Mouse (Mus musculus) midbrain, postnatal 0 days (tissue): ENCODE results near the gene Diaph3. TPM values are rescaled to one million over a fixed set of nuclear protein-coding genes. Genes with fewer than 3 reads are reported as not detected.

Experiments used
- ATAC-seq: fragments of 200-750 bp; cut with Nextera tagmentation; 2 replicates; pipeline ENCODE4 v1.8.0; 2017; ENCODE audit warnings: moderate number of reproducible peaks, mild to moderate bottlenecking, moderate TSS enrichment, moderate library complexity; ENCODE audit not compliant: low FRiP score
- DNase-seq: peaks from one replicate; pipeline ENCODE4 v3.0.0-alpha.2; 2015; ENCODE audit warnings: low spot score
- H3K27ac ChIP-seq: fragments of 300-500 bp; sonication (generic); 2 replicates; pipeline ENCODE4 v1.5.1; 2014; ENCODE audit warnings: low read depth, mild to moderate bottlenecking, low read length, mixed read lengths
- H3K27me3 ChIP-seq: fragments of 300-500 bp; sonication (generic); 2 replicates; pipeline ENCODE4 v1.6.1; 2014; ENCODE audit warnings: low read length, control low read depth, mixed read lengths; ENCODE audit not compliant: insufficient read depth
- H3K36me3 ChIP-seq: fragments of 300-500 bp; sonication (generic); 2 replicates; pipeline ENCODE4 v1.6.1; 2014; ENCODE audit warnings: low read length, control low read depth, mixed read lengths; ENCODE audit not compliant: insufficient read depth
- H3K4me1 ChIP-seq: fragments of 300-500 bp; sonication (generic); 2 replicates; pipeline ENCODE4 v1.6.1; 2014; ENCODE audit warnings: mild to moderate bottlenecking, control low read depth, antibody characterized with exemption, low read length, mixed read lengths; ENCODE audit not compliant: insufficient read depth
- H3K4me2 ChIP-seq: fragments of 300-500 bp; sonication (generic); 2 replicates; pipeline ENCODE4 v1.6.1; 2014; ENCODE audit warnings: low read depth, mild to moderate bottlenecking, low read length, mixed read lengths; ENCODE audit not compliant: poor library complexity, severe bottlenecking
- H3K4me3 ChIP-seq: fragments of 300-500 bp; sonication (generic); 2 replicates; pipeline ENCODE4 v1.5.1; 2014; ENCODE audit warnings: low read depth, mild to moderate bottlenecking, low read length, moderate library complexity
- H3K9ac ChIP-seq: fragments of 300-500 bp; sonication (generic); replicated peaks from 2 replicates; pipeline ENCODE4 v1.6.1; 2014; ENCODE audit warnings: mild to moderate bottlenecking, low read length, moderate library complexity, mixed read lengths; ENCODE audit not compliant: poor library complexity, severe bottlenecking
- H3K9me3 ChIP-seq: fragments of 300-500 bp; sonication (generic); 2 replicates; pipeline ENCODE4 v1.6.1; 2016; ENCODE audit warnings: low read length, control low read depth
- CTCF ChIP-seq: IDR thresholded peaks from 2 replicates; pipeline ENCODE4 v1.5.1; 2016; ENCODE audit warnings: antibody characterized with exemption, mild to moderate bottlenecking
- WGBS: fragments of 180-500 bp; shearing (Covaris S2); extraction: QIAGEN DNeasy Blood & Tissue Kit; methylation state at CpG from one replicate; pipeline ENCODE4 v1.1.7; 2014; 5-methylcytosine and 5-hydroxymethylcytosine counted together
- polyA plus RNA-seq: library from polyadenylated mRNA; unstranded; fragments of >200 nt; fragmentation: Nextera tagmentation; extraction: Ambion mirVana; gene quantifications from 2 replicates; pipeline ENCODE4 v1.2.1, GENCODE M21; 2015
- total RNA-seq: library from RNA; depleted of rRNA; stranded (reverse); fragments of >200 nt; gene quantifications from 2 replicates; pipeline ENCODE4 v1.2.3, GENCODE M21; 2014

Diaph3 gene
- total and polyA plus RNA-seq, 2 experiments from 2014 or later, result 1.9 to 2.5 TPM

- Histone ChIP-seq H3K4me2 (no peak overlapping the region), H3K4me1 (no peaks in the 10 kb centered on the region), H3K9ac (no peak overlapping the region), H3K36me3 (no peaks in the 10 kb centered on the region), H3K9me3 (no peaks in the 10 kb centered on the region), H3K27me3 (no peaks in the 10 kb centered on the region), H3K27ac (no peak overlapping the region), H3K4me3 (no peak overlapping the region)
- DNase-seq, result no peak
- no peak for TF ChIP-seq CTCF
- ATAC-seq, result no peak
- WGBS, result 89% methylated on average over 4 of the region's 4 CpGs
These were observed 478.2 kb downstream of the Diaph3 start for GRCm38 (mm10) chr14:86662846-86663245.

- no peaks in the 10 kb centered on the region for H3K4me1 ChIP-seq
- 97% methylated on average over 3 of the region's 3 CpGs for WGBS
- H3K27me3 ChIP-seq, result no peaks in the 10 kb centered on the region
- H3K9ac ChIP-seq, result no peak overlapping the region
- no peak for TF ChIP-seq CTCF
- H3K9me3 ChIP-seq, result no peaks in the 10 kb centered on the region
- H3K4me3 ChIP-seq, result no peak overlapping the region
- DNase-seq (no peak), ATAC-seq (no peak)
- no peak overlapping the region for H3K4me2 ChIP-seq
- no peaks in the 10 kb centered on the region for H3K36me3 ChIP-seq
- H3K27ac ChIP-seq, result no peak overlapping the region
These were observed 480.5 kb downstream of the Diaph3 start for GRCm38 (mm10) chr14:86660556-86660955.

- no peak for ATAC-seq
- no peaks in the 10 kb centered on the region for H3K4me1 ChIP-seq
- WGBS, result 47% methylated on average over 5 of the region's 5 CpGs
- no peak overlapping the region for H3K27ac ChIP-seq
- no peak overlapping the region for H3K4me3 ChIP-seq
- DNase-seq, result no peak
- H3K4me2 ChIP-seq, result no peak overlapping the region
- H3K9ac ChIP-seq, result no peak overlapping the region
- no peaks in the 10 kb centered on the region for H3K9me3 ChIP-seq
- no peak for TF ChIP-seq CTCF
- no peaks in the 10 kb centered on the region for H3K36me3 ChIP-seq
- no peaks in the 10 kb centered on the region for H3K27me3 ChIP-seq
These were observed 484.8 kb downstream of the Diaph3 start for GRCm38 (mm10) chr14:86656262-86656661.

- Histone ChIP-seq H3K9me3 (no peaks in the 10 kb centered on the region), H3K27me3 (no peaks in the 10 kb centered on the region), H3K4me1 (no peaks in the 10 kb centered on the region), H3K9ac (no peak overlapping the region), H3K4me2 (no peak overlapping the region), H3K4me3 (no peak overlapping the region), H3K27ac (no peak overlapping the region), H3K36me3 (no peaks in the 10 kb centered on the region)
- no peak for DNase-seq
- ATAC-seq, result no peak
- no peak for TF ChIP-seq CTCF
- 81% methylated on average over 7 of the region's 7 CpGs for WGBS
These were observed 494.4 kb downstream of the Diaph3 start for GRCm38 (mm10) chr14:86646499-86647120.

- no peak overlapping the region for H3K4me3 ChIP-seq
- no peak overlapping the region for H3K9ac ChIP-seq
- H3K9me3 ChIP-seq, result no peaks in the 10 kb centered on the region
- no peaks in the 10 kb centered on the region for H3K27me3 ChIP-seq
- no peak overlapping the region for H3K27ac ChIP-seq
- ATAC-seq (no peak), DNase-seq (peak; percentile 34)
- no peak for TF ChIP-seq CTCF
- H3K4me2 ChIP-seq, result no peak overlapping the region
- 24% methylated on average over 7 of the region's 7 CpGs for WGBS
- no peaks in the 10 kb centered on the region for H3K36me3 ChIP-seq
- H3K4me1 ChIP-seq, result no peaks in the 10 kb centered on the region
These were observed 498.2 kb downstream of the Diaph3 start for GRCm38 (mm10) chr14:86642831-86643241.

- Histone ChIP-seq H3K4me3 (no peak overlapping the region), H3K27me3 (no peaks in the 10 kb centered on the region), H3K4me1 (no peaks in the 10 kb centered on the region), H3K36me3 (no peaks in the 10 kb centered on the region), H3K27ac (no peak overlapping the region), H3K4me2 (no peak overlapping the region), H3K9me3 (no peaks in the 10 kb centered on the region), H3K9ac (no peak overlapping the region)
- WGBS, result 87% methylated on average over 3 of the region's 3 CpGs
- ATAC-seq (no peak), DNase-seq (no peak)
- no peak for TF ChIP-seq CTCF
These were observed 499.2 kb downstream of the Diaph3 start for GRCm38 (mm10) chr14:86641839-86642238.
